Mouse (Mus musculus) midbrain, embryonic 12.5 days (tissue): ENCODE data around the gene Mea1. TPM values are rescaled to one million over a fixed set of nuclear protein-coding genes. Genes with fewer than 3 reads are reported as not detected.

Experiments used
- ATAC-seq: fragments of 200-750 bp; cut with Nextera tagmentation; 2 replicates; pipeline ENCODE4 v1.8.0; 2017; ENCODE audit warnings: low read depth, moderate TSS enrichment, moderate library complexity; ENCODE audit not compliant: low FRiP score
- H3K27ac ChIP-seq: fragments of 300-500 bp; sonication (generic); replicated peaks from 2 replicates; pipeline ENCODE4 v1.5.1; 2016; ENCODE audit warnings: mild to moderate bottlenecking
- H3K27me3 ChIP-seq: fragments of 300-500 bp; sonication (generic); 2 replicates; pipeline ENCODE4 v1.6.1; 2016; ENCODE audit warnings: mild to moderate bottlenecking
- H3K36me3 ChIP-seq: fragments of 300-500 bp; sonication (generic); 2 replicates; pipeline ENCODE4 v1.6.1; 2016
- H3K4me1 ChIP-seq: fragments of 300-500 bp; sonication (generic); 2 replicates; pipeline ENCODE4 v1.6.1; 2016
- H3K4me2 ChIP-seq: fragments of 300-500 bp; sonication (generic); replicated peaks from 2 replicates; pipeline ENCODE4 v1.6.1; 2016; ENCODE audit warnings: mild to moderate bottlenecking, moderate library complexity
- H3K4me3 ChIP-seq: fragments of 300-500 bp; sonication (generic); 2 replicates; pipeline ENCODE4 v1.5.1; 2016; ENCODE audit warnings: mild to moderate bottlenecking
- H3K9ac ChIP-seq: fragments of 300-500 bp; sonication (generic); replicated peaks from 2 replicates; pipeline ENCODE4 v1.6.1; 2016; ENCODE audit warnings: mild to moderate bottlenecking, moderate library complexity
- H3K9me3 ChIP-seq: fragments of 300-500 bp; sonication (generic); 2 replicates; pipeline ENCODE4 v1.6.1; 2016; ENCODE audit warnings: mild to moderate bottlenecking
- whole genome bisulfite sequencing: fragments of 180-500 bp; shearing (Covaris S2); methylation state at CpG from one replicate; pipeline ENCODE4 v1.1.7; 2016; 5-methylcytosine and 5-hydroxymethylcytosine counted together
- polyA plus RNA-seq: library from polyadenylated mRNA; unstranded; fragments of >200 nt; fragmentation: Nextera tagmentation; extraction: Ambion mirVana; gene quantifications from 2 replicates; pipeline ENCODE4 v1.2.1, GENCODE M21; 2016

The Mea1 gene
- polyA plus RNA-seq: 159 and 175 TPM in 2 replicates

GRCm38 (mm10) chr17:46678416-46678815 is at the start of gene Mea1:
Gene Mea1, plus strand, starts transcription at chr17:46678793.
- H3K4me1 ChIP-seq: peaks cover 46% of the 10 kb centered on the region
- H3K4me3 ChIP-seq: peak within 1 kb of the TSS; percentile 72
- peak within 1 kb of the TSS; percentile 95 for H3K4me2 ChIP-seq
- no peak for ATAC-seq
- H3K9me3 ChIP-seq: no peaks in the 10 kb centered on the region
- H3K9ac ChIP-seq: peak within 1 kb of the TSS; percentile 67
- WGBS: 95% methylated on average over 8 of the region's 9 CpGs
- H3K27ac ChIP-seq: no peak within 1 kb of the TSS
- H3K36me3 ChIP-seq: peaks cover 47% of the 10 kb centered on the region
- no peaks in the 10 kb centered on the region for H3K27me3 ChIP-seq

- Histone ChIP-seq H3K4me2 (peak overlapping the region; percentile 83), H3K27me3 (no peaks in the 10 kb centered on the region), H3K4me1 (peaks cover 31% of the 10 kb centered on the region), H3K36me3 (peaks cover 32% of the 10 kb centered on the region), H3K9ac (peak overlapping the region; percentile 47; the same call in 1 of the 2 replicates), H3K4me3 (peak overlapping the region; percentile 90), H3K9me3 (no peaks in the 10 kb centered on the region), H3K27ac (peak overlapping the region; percentile 90)
- peak; percentile 55 for ATAC-seq
- 9% methylated on average over 12 of the region's 12 CpGs for WGBS
Observed at GRCm38 (mm10) chr17:46629685-46630441, 48.7 kb upstream of the Mea1 start.

DNA sequence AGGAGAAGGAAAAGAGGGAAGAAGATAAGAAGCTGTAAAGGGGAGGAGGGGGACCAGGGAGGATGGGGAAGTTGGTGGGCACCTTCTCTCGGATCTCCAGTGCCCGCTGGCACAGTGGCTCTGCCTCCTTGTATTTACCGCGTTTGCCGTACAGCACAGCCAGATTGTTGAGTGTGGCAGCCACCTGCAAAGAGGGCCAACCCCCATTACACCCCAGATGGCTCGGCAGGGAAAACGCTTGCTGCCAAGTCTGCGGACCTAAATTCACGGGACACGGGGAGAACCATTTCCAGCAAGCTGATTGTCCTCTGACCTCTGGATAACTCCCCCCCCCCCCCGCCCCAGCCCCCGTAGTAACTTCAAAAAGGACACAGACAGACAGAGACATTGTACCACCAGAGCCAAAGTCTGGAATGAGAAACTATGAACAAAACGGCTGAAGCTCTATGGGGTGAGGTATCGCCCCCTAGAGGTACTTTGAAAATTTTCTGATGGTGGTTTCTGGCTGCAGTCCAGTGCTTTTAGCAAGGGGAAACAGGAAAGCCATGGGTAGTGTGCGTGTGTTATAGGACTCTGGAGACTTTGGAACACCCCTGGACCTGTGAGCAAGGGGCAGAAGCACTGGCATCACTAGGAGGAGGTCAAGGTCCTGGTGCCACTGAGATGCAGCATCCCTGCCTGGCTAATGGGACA is 41.6 kb upstream of the Mea1 start:
- H3K36me3 ChIP-seq: peaks cover 61% of the 10 kb centered on the region
- 31% methylated on average over 15 of the region's 15 CpGs for WGBS
- no peak overlapping the region; the same call in 1 of the 2 replicates for H3K9ac ChIP-seq
- H3K4me3 ChIP-seq: no peak overlapping the region
- H3K4me2 ChIP-seq: peak overlapping the region; percentile 30; the same call in 1 of the 2 replicates
- no peak for ATAC-seq
- peaks cover 5% of the 10 kb centered on the region; the same call in 1 of the 2 replicates for H3K4me1 ChIP-seq
- no peaks in the 10 kb centered on the region for H3K9me3 ChIP-seq
- H3K27me3 ChIP-seq: no peaks in the 10 kb centered on the region
- H3K27ac ChIP-seq: no peak overlapping the region

DNA sequence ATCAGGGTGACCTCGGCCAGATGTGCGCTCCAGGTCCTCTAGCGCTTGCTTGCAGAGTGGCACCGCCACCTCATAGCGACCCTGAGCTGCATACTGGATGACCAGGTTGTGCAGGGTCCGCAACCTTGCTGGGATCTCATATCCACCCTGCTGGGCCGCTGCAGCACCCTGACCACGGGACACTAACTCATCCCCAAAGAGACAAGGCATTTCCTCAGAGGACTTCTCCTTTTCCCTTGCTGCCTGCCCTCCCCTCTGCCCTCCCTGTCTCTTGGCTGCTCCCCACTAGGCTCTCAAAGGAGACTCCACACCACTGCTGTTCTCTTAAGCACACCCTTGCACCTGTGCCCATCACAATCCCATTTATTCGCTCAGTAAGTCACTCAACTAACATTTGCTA is 38.7 kb upstream of the Mea1 start:
- Histone ChIP-seq H3K27ac (no peak overlapping the region), H3K36me3 (peaks cover 46% of the 10 kb centered on the region), H3K4me1 (peaks cover 14% of the 10 kb centered on the region), H3K4me3 (no peak overlapping the region), H3K9me3 (no peaks in the 10 kb centered on the region), H3K27me3 (no peaks in the 10 kb centered on the region), H3K9ac (no peak overlapping the region), H3K4me2 (no peak overlapping the region)
- ATAC-seq: no peak
- WGBS: 82% methylated on average over 9 of the region's 9 CpGs

GRCm38 (mm10) chr17:46642060-46642459 is 36.5 kb upstream of the Mea1 start:
- Histone ChIP-seq H3K27ac (no peak overlapping the region), H3K9me3 (no peaks in the 10 kb centered on the region), H3K4me3 (no peak overlapping the region), H3K27me3 (no peaks in the 10 kb centered on the region), H3K4me1 (peaks cover 20% of the 10 kb centered on the region), H3K36me3 (peaks cover 36% of the 10 kb centered on the region), H3K9ac (no peak overlapping the region), H3K4me2 (no peak overlapping the region)
- ATAC-seq: no peak
- WGBS: 95% methylated on average over 17 of the region's 17 CpGs

DNA sequence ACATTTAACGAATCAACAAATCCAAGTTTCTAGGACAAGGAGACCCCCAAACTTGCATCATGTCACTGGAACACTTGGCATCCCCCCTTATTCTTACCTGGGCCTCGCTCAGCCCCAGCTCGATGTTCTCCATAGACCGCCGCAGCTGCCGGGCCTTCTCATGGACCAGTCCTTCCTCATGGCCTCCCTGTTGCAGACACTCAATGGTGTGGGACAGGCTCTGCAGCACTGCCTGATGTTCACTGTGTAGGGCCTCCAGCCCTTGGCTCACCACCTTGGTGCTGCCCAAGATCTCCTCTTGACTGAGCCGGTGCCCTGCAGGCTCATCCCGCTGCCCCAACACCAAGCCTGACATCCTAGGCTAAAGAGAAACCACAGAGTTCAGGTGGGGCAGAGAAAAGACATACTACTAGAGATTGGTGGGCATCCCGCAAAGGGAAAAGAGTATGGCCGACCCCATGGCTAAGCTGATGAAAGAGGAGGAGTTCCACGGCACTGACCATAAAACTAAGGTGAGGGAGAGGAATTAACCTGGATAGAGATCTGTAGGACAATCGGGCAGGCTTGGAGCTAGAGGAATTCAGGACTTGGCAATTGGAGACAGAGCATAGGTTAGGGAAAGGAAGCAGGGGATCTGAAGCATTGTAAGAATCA is 34.3 kb upstream of the Mea1 start:
- Histone ChIP-seq H3K9ac (peak overlapping the region; percentile 77), H3K36me3 (peaks cover 41% of the 10 kb centered on the region), H3K27ac (no peak overlapping the region), H3K4me2 (peak overlapping the region; percentile 94), H3K27me3 (no peaks in the 10 kb centered on the region), H3K4me3 (peak overlapping the region; percentile 72), H3K4me1 (peaks cover 22% of the 10 kb centered on the region), H3K9me3 (no peaks in the 10 kb centered on the region)
- 87% methylated on average over 12 of the region's 12 CpGs for WGBS
- ATAC-seq: no peak

- H3K27ac ChIP-seq: peak overlapping the region; percentile 49; the same call in 1 of the 2 replicates
- 7% methylated on average over 10 of the region's 11 CpGs for WGBS
- peak; percentile 1; the same call in 1 of the 2 replicates for ATAC-seq
Observed at GRCm38 (mm10) chr17:46644916-46645475, 33.6 kb upstream of the Mea1 start.

GRCm38 (mm10) chr17:46645561-46646321 is 32.9 kb upstream of the Mea1 start, which contains the start of the genes Klc4 and Mrpl2:
Gene Klc4, minus strand, starts transcription at chr17:46646022.
Gene Mrpl2, plus strand, starts transcription at chr17:46646229.
- H3K4me1 ChIP-seq: peaks cover 32% of the 10 kb centered on the region
- ATAC-seq: peak; percentile 69
- peak within 1 kb of the TSS; percentile 77 for H3K9ac ChIP-seq
- peaks cover 27% of the 10 kb centered on the region for H3K36me3 ChIP-seq
- under 1% methylated on average over 53 of the region's 53 CpGs for WGBS
- no peaks in the 10 kb centered on the region for H3K9me3 ChIP-seq
- H3K27me3 ChIP-seq: no peaks in the 10 kb centered on the region
- peak within 1 kb of the TSS; percentile 72 for H3K4me3 ChIP-seq
- H3K27ac ChIP-seq: peak within 1 kb of the TSS; percentile 73
- H3K4me2 ChIP-seq: peak within 1 kb of the TSS; percentile 94

More at GRCm38 (mm10) chr17:46644916-46645475, 33.6 kb upstream of the Mea1 start:
- peaks cover 35% of the 10 kb centered on the region for H3K36me3 ChIP-seq
- H3K4me3 ChIP-seq: peak overlapping the region; percentile 72
- peak overlapping the region; percentile 77 for H3K9ac ChIP-seq
- peak overlapping the region; percentile 94 for H3K4me2 ChIP-seq
- H3K4me1 ChIP-seq: peaks cover 29% of the 10 kb centered on the region
- no peaks in the 10 kb centered on the region for H3K9me3 ChIP-seq
- H3K27me3 ChIP-seq: no peaks in the 10 kb centered on the region

- WGBS: under 1% methylated on average over 19 of the region's 19 CpGs
Observed at GRCm38 (mm10) chr17:46646322-46646662, 32.3 kb upstream of the Mea1 start.

DNA sequence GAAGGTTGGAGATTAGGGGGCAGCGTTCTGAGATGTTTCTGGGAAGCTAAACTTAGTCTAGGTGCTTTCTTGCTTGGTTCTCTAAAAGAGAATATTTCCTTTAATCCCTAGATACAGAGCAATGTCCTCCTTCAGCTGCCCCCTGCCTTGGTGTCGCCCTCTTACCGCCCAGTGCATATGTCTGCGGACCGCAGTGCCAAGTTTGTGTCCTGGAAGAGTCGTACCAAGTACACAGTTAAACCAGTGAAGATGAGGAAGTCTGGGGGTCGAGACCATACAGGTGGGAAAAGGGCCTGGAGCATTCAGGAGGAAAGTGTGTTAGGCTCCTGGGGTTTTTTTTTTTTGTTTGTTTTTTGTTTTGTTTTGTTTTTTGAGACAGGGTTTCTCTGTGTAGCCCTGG is 31.3 kb upstream of the Mea1 start:
- Histone ChIP-seq H3K4me1 (peaks cover 47% of the 10 kb centered on the region), H3K4me3 (peak overlapping the region; percentile 72; the same call in 1 of the 2 replicates), H3K36me3 (peaks cover 12% of the 10 kb centered on the region), H3K9ac (0 out of 2 replicates have a peak overlapping the region, but pooled peaks have one; percentile 66), H3K27ac (no peak overlapping the region), H3K4me2 (peak overlapping the region; percentile 94; the same call in 1 of the 2 replicates), H3K9me3 (no peaks in the 10 kb centered on the region), H3K27me3 (no peaks in the 10 kb centered on the region)
- ATAC-seq: no peak
- WGBS: 91% methylated on average over 7 of the region's 7 CpGs

More at GRCm38 (mm10) chr17:46646322-46646662, 32.3 kb upstream of the Mea1 start:
- H3K36me3 ChIP-seq: peaks cover 22% of the 10 kb centered on the region
- H3K27ac ChIP-seq: peak overlapping the region; percentile 73
- no peak for ATAC-seq
- peak overlapping the region; percentile 94 for H3K4me2 ChIP-seq
- peak overlapping the region; percentile 66 for H3K9ac ChIP-seq
- no peaks in the 10 kb centered on the region for H3K27me3 ChIP-seq
- H3K9me3 ChIP-seq: no peaks in the 10 kb centered on the region
- H3K4me1 ChIP-seq: peaks cover 37% of the 10 kb centered on the region
- H3K4me3 ChIP-seq: peak overlapping the region; percentile 72

DNA sequence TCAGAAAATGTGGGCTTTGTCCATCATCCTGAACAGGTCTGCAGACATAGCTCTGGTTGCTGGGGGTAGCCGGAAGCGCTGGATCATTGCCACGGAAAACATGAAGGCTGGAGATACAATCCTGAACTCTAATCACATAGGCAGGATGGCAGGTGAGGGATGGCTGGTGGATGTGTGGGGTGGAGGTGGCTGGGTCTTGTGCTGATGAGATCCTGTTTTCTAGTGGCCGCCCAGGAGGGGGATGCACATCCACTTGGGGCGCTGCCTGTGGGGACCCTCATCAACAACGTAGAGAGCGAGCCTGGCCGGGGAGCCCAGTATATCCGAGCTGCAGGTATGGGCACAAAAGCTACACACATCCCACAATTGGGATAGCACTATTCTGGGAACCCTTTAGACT is 30.2 kb upstream of the Mea1 start:
- WGBS: 89% methylated on average over 9 of the region's 9 CpGs
- no peak overlapping the region for H3K27ac ChIP-seq
- H3K9ac ChIP-seq: 0 out of 2 replicates have a peak overlapping the region, but pooled peaks have one; percentile 1
- no peak for ATAC-seq
- H3K4me2 ChIP-seq: no peak overlapping the region
- H3K27me3 ChIP-seq: no peaks in the 10 kb centered on the region
- H3K36me3 ChIP-seq: peaks cover 18% of the 10 kb centered on the region
- no peak overlapping the region for H3K4me3 ChIP-seq
- H3K4me1 ChIP-seq: peaks cover 50% of the 10 kb centered on the region
- H3K9me3 ChIP-seq: no peaks in the 10 kb centered on the region
